Mouse (Mus musculus): ENCODE measurements around the gene Asb16.

Gene Asb16

GRCm38 (mm10) chr11:102268520-102269244 is at the start of gene Asb16:
Gene Asb16 (plus strand): TSS chr11:102268743.
- no peak for DNase-seq (ENCODE audit: low read depth)

GRCm38 (mm10) chr11:102218783-102219182 is 49.8 kb upstream of the Asb16 start:
- DNase-seq (ENCODE audit: low read depth): peak; percentile 77

- DNase-seq (ENCODE audit: low read depth): no peak
These were observed 49.1 kb upstream of the Asb16 start for GRCm38 (mm10) chr11:102219247-102219993.

GRCm38 (mm10) chr11:102219994-102220346 is 48.6 kb upstream of the Asb16 start:
- no peak for DNase-seq (ENCODE audit: low read depth)

GRCm38 (mm10) chr11:102220451-102220850 is 48.1 kb upstream of the Asb16 start:
- no peak for DNase-seq (ENCODE audit: low read depth)

- no peak for DNase-seq (ENCODE audit: low read depth)
These were observed 47.1 kb upstream of the Asb16 start for GRCm38 (mm10) chr11:102221243-102221953.

GRCm38 (mm10) chr11:102221954-102222351 is 46.6 kb upstream of the Asb16 start:
- DNase-seq (ENCODE audit: low read depth): no peak

GRCm38 (mm10) chr11:102223166-102223565 is 45.4 kb upstream of the Asb16 start:
- peak; percentile 79 for DNase-seq (ENCODE audit: low read depth)

- no peak for DNase-seq (ENCODE audit: low read depth)
These were observed 43.9 kb upstream of the Asb16 start for GRCm38 (mm10) chr11:102224686-102225085.

GRCm38 (mm10) chr11:102225221-102225620 is 43.3 kb upstream of the Asb16 start:
- DNase-seq (ENCODE audit: low read depth): no peak

- DNase-seq (ENCODE audit: low read depth): no peak
These were observed 42.2 kb upstream of the Asb16 start for GRCm38 (mm10) chr11:102226067-102226978.

GRCm38 (mm10) chr11:102227270-102228190 is 41.0 kb upstream of the Asb16 start:
- no peak for DNase-seq (ENCODE audit: low read depth)

- no peak for DNase-seq (ENCODE audit: low read depth)
These were observed 40.4 kb upstream of the Asb16 start for GRCm38 (mm10) chr11:102228191-102228545.

GRCm38 (mm10) chr11:102228646-102229268 is 39.8 kb upstream of the Asb16 start:
- no peak for DNase-seq (ENCODE audit: low read depth)

- no peak for DNase-seq (ENCODE audit: low read depth)
These were observed 39.1 kb upstream of the Asb16 start for GRCm38 (mm10) chr11:102229331-102229953.

- DNase-seq (ENCODE audit: low read depth): peak; percentile 99
These were observed 38.4 kb upstream of the Asb16 start, which contains the start of gene Hdac5 for GRCm38 (mm10) chr11:102230006-102230741. Gene Hdac5 (minus strand): TSS chr11:102230166.

- DNase-seq (ENCODE audit: low read depth): no peak
These were observed 32.5 kb upstream of the Asb16 start for GRCm38 (mm10) chr11:102236022-102236421.

- no peak for DNase-seq (ENCODE audit: low read depth)
These were observed 27.9 kb upstream of the Asb16 start for GRCm38 (mm10) chr11:102240636-102241035.

GRCm38 (mm10) chr11:102241246-102241645 is 27.3 kb upstream of the Asb16 start:
- no peak for DNase-seq (ENCODE audit: low read depth)
